Mouse (Mus musculus) kidney, adult 9 months (tissue): ENCODE measurements at regions not wholly inside any gene's neighbourhood (a gene's known extent, or its start where the extent isn't known, plus 50 kb on each side); places are given as distances from the start of the nearest gene placed in this dataset.
"Not testable (repeated sequence)": the region's sequence is repeated elsewhere in the genome, so short reads cannot be mapped to it uniquely, and the experiment has no call there.

Experiments
- DNase-seq: peaks from one replicate; pipeline ENCODE4 v3.0.0; 2022

DNA sequence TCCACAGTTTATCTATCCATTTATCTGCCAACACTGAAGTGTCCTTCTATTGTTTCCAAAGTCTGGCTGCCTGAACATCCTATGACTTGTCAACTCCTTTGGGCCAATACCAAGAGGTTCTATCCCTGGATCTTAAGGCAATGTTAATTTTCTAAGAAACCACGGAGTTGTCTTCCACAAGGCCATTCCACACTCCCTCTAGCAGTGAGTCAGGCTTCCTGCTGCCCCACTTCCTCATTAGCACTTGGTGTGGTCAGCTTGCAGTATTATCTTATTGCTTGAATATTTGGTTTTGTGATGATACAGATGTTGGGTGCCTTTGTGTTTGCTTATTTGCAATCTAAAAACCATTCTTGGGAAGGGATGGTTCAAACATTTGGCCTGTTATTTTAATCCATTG, 87.5 kb upstream of the Ppp2r2d start:
- DNase-seq = no peak

DNA sequence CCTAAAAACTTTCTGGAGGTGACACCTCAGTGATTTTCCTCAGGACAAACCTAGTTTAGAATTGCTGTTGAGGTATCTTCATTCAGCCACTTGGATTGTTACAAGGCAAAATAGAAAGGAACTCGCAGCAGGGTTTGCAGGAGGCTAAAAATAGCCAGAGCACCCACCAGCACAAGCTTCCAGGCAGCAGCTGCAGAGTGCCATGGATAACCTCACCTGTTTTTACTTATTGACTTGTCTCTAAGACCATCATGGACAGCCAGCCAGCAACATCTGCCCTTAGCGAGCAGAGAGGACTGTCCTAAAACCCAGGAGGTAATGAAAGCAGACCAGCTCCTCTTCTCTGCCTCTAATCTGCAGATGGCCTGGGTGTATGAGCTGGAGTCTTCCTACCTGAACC, 97.4 kb upstream of the Ppp2r2d start:
- DNase-seq = no peak

DNA sequence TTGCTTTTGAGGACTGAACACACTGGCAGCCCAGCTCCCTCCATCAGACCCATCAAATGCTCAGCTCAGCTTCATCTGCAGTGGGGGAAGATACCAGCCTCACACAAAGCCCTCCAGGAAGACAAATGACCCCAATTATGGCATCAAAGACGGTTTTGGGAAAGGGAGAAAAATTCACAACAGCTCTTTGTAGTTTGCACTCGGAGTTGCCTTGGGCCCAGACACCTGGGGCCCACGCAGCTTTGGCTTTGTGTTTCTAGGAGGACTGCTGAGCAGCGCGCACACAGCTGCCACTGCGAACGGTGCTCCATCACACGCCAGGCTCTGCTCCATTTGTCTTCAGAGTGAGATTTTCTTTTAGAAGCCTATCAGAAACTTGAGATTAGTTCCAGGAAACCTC, 99.3 kb upstream of the Ppp2r2d start:
- no peak for DNase-seq

DNA sequence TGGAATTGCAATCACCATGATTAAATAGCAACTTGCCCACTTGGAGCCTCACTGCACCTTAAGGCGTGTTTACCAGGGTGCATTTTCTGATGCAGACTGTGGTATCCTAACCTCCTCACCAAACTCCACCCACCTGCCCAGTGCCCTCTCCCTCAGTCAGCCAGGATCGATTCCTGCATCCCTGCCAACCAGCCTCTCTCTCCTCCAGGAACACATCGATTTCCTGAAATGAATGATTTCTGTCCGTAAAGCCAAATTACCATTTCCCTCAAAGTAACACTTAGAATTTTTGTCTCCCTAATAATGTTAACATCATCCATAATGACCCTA, 103.4 kb upstream of the Ppp2r2d start:
- DNase-seq = no peak

DNA sequence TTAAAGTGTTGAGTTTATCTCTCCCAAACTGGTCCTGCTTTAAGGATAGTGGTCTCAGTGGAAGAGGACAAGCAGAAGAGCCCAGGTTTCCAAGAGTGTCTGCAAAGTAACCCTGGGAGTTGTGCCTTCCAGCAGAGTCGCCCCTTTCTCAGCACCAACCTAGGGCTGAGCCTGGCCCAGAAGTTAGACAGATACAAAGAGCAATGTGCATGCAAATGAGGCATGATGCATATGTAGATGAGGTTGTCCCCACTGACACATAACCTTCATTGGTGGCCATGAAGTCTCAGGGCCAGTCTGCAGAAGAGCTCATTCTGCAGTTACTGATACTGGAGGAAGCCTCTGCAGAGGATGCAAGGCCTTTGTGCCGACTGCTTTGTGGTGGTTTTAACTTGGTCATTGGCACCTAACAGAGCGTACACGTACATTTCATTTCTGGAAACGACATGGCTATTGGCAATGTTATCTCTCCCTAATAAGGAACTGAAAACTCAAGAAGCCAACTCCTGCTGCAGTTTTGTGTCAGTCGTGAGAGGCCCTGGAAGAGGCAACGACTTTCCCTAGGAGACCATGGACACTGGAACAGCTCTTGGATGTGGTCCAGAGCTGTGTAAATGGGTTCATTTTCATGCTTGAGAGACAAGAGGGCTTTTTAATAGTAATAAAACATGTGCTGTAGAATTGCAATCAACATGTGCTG, 103.9 kb upstream of the Ppp2r2d start:
- DNase-seq = no peak

DNA sequence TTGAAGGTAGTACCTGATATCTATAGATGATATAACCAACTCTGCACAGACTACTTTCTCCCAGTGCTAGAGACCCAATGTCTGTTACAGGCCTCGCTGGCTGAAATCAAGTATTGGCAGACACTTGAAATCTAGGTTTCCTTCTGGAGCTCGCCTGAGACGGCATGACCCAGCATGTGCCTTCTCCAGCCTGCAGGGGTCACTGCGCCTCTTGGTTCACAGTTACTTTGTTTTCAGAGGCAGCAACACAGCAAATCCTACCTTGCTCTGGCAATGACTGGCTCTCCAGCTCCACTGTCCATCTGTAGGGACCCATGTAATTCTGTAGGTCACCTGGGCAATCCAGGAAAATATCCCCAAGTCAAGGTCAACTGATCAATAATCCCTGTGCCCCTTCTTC, 111.6 kb upstream of the Ppp2r2d start:
- peak; percentile 38 for DNase-seq

DNA sequence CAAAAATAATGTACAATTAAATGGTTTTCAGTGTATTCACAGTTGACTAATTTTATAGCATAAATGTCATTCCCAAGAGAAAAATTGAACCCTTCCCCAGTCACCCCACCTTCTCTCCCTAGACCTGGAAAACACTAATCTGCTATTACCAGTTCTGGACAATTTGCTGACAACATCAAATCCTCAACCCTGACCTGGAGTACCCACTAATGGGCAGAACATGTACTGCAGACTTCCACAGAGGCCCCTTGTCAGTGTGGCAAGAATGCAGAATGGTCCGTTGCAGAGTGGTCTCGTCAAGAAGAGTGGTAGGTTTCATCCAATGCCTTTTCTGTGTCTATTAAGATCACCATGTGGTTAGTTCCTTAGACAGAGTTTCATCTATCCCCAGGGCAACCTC, 121.0 kb upstream of the Ppp2r2d start:
- DNase-seq = peak; percentile 30

DNA sequence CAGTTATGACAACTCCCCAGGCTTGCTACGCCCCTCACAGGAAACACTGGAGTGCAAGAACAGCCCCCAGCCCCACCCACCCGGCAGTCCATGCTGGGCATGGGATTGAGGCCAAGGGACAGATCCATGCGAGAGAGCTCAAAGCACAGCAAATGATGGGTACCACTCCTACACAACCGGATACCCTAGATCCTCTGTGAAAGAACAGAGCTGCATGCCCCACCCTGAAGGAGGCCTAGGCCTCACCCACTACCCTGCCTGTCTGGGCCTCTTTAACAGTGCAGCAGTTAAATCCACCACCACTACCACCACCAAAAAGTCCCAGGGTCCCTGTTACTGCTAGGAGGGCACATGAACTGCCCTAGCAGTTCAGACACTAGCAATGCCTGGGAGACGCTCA, 126.3 kb upstream of the Ppp2r2d start:
- DNase-seq = no peak

DNA sequence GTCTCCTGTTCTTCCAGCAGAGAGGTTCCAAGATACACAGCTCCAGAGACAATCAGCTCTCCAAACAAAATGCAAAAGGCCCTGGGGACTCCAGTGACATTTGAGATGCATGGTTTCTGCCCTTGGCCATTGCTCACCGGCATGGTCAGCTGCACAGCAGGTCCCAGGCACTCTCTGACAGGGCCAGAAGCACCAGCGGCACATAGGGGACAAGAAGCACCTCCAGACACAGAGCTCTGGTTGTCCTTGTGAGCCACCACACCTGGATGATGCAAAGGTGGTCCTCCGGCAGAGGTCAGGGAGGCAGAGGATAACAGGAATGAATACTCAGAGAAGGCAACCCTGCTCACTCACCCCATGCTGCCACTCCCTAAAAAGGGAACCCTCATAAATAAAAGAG, 126.8 kb upstream of the Ppp2r2d start:
- no peak for DNase-seq

DNA sequence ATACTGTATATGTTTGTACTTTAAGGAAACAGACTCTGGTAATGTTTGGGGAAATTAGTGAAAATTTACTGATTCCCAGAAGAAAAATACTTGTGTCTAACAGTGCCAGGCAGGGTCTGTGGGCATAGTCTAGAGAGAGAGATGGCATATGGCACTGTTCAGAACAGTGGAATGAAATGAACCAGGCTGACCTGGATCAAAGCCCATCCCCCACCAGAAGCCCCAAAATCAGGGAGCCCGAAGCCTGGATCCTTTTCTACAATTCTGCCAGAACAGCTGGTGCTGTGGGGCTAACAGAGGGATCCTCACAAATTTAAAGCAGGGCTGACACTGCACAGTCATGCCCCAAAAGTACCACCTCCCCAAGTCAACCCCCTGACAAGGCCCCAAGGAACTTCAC, 131.1 kb upstream of the Ppp2r2d start:
- DNase-seq = no peak

DNA sequence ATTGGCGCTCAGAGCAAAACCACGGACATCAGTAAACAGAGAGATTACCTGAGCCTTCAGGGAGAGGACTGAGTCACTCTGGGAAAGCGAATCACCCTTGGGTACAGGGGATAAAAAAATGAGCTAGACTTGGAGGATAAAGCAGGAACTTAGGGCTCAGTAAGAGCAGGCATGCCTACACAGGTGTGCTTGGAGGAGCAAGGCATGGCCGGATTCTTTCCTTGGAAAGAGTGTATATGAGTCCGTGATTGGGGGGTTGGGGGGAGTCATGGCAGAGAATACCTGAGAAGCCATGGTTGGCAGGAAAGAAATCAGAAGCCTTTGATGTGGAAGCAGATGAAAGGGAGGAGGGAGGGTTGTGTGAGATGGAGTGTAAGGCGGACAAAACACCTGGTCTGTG, 137.5 kb upstream of the Ppp2r2d start:
- DNase-seq = no peak

DNA sequence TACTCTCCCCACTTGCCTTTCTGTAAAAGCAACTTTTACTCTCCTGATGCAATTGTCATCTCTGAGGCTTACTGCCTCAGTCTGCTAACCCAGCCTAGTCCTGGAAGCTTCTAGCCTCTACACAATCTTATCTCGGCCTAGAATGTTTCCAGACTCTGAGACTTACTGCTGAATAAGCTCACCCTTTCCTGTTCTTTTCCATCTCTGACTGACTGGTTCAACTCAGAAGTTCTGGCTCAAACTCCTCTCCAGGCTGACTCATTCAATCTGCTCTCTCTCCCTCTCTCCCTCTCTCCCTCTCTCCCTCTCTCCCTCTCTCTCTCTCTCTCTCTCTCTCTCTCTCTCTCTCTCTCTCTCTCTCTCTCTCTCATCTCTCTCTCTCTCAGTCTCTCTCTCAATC, 146.3 kb upstream of the Ppp2r2d start:
- DNase-seq = not testable (repeated sequence)

DNA sequence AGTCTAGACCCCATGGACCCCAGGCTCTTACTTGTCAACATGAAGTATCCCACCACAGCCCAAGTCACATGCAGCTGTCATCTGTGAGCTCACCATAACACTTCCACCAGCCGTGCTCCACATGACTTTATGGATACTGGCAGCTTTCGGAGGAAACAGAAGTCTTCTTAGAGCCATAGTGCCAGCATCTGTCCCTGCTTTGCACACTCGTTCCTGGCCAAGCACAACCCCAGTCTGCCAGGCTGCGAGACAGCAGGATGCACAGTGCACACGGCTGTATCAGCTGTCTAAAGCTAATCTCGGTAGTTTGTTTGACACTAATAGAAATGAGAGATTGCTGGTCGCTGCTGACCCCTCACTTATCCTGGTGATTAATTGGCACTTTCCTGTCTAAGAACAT, 163.7 kb upstream of the Ppp2r2d start:
- DNase-seq = no peak

DNA sequence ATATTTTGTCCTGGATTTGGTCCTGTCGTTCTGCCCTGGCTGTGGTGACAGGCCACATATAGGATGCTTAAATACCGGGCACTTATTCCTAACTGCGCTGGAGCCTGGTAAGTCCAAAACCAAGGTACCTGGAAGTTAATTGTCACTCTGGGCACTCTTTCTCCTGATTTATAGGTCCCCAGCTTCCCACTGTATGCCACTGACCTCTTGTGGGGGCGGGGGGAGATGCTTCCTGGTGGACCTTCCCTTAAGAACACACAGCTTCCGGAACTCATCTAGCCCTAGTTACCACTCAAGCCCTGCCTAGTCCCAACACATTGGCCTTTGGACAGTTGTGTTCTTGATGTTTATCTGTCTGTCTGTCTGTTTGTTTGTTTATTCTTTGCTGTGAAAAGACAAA, 165.3 kb upstream of the Ppp2r2d start:
- DNase-seq = no peak

DNA sequence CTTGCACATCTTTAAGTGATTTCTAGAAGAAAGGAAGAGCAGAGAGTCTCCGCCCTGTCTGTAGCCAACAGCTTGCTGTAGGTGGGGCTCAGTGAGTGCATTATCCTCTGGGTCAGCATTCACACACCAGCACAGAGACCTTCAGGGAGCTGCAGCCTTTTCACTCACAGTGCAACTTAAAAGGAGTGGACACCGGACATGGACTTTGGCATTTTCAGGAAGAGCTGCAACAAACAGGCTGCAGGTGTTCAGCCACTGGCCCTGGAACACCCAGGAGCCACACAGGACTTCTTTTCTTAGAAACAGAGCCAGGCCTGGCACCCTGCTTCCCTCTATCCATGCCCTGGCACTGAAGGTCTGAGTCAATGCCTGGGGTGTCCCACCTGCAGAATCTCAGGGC, 166.3 kb upstream of the Ppp2r2d start:
- peak; percentile 51 for DNase-seq

DNA sequence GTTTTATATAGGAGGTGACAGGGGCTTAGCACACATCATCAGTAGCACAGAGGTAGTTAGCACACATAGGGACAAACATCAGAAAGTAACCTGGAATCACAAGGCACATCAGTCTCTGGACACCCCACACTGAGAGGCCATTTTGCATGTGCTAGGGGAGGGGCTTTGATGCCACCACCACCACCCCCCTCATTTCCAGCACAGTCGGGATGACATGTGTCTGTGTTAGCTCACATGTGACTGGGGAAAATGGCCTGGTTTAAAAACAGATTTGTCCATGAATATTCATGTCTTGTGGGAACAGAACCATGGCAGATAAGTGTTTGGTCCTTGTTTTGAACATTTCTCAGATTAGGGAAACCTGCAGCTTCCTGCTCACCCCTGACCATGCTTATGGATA, 172.9 kb upstream of the Ppp2r2d start:
- no peak for DNase-seq

DNA sequence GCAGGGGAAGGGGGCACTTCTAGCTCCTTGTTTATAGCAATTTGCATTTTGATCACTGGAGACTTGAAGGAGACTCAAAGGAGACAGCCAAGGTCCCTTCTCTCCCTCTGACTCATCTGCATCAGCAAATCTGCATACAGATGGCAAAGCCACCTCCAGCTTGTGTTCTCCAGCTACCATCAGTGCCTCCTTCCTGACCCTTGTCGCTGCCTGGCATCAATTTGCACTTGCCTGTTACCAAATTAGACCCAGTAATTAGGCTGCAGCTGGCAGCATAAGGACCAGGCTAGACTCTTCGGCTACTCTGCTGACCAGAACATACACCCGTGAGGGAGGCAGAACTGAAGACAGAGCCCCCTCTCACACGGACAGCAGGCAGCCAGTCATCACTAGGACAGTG, 177.5 kb upstream of the Ppp2r2d start:
- no peak for DNase-seq

DNA sequence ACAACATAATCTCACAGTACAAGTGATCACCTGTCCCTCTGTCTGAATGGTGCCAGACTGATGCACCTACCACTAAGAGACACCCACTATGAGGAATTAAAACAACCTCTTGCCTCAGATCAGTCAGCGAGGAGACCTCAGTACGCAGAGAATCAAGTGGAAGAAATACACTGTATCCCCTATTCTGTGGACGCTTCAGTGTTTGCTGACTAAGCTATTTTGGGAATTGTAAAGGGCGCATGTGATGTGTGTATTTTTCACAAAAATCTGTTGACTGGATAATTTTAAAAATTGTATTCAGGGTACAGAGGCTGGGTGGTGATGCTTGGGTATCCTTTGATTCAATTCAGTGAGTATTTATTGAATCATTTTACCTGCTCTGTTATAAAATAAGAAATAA, 185.8 kb upstream of the Ppp2r2d start:
- DNase-seq = no peak

DNA sequence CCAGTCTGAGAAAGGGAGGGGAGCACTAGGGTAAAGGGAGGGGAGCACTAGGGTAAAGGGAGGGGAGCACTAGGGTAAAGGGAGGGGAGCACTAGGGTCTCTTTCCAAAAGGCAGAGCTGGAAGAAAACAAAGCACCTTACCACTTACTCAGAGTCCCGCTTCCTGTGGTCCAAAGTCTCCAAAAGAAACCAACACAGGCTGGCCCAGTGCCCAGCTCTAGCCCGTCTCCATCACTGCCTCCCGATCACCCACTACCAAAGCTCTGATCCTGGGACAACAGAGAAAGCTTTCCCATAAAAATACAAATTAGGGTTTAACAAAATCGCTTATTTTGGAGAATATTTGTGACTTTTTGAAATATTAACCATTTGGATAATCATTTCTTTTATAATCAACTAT, 188.4 kb upstream of the Ppp2r2d start:
- DNase-seq = peak; percentile 61

DNA sequence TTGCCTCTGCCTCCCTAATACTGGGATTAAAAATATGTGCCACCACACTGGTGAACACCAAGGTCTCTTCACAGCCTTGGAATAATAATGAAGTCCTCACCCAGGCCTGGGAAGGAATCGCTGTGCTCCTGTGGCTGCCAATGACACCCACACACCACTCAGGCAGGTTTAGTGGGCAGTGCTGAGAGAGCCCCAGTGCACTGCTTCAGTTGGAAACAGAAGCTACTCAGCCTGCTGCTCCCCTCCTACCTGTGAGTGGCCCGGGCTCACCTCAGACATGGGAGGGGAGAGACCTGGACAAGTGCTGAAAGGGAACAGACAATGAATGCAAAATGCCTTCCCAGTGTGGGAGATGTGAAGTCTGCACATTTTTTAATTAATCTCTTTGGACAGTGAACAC, 188.8 kb upstream of the Ppp2r2d start:
- peak; percentile 18 for DNase-seq

DNA sequence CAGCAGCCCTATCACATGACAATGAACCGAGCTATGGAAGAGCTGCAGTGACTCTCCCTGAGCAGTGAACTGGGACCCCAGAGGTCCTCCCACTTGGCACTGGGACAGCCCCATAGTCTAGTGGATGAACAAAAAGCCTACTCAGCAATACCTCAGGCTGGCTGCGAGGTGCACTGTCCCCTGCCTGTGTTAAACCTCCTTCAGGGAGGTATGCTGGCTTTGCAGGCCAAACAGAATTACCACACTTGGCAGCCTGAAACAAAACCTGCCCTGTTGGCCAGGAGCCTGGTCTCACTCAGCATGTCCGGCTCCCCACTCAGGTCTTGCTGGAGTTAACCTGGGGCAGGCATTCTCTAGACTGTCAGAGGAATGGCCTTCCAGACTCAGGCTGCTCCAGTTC, 189.9 kb upstream of the Ppp2r2d start:
- peak; percentile 82 for DNase-seq

DNA sequence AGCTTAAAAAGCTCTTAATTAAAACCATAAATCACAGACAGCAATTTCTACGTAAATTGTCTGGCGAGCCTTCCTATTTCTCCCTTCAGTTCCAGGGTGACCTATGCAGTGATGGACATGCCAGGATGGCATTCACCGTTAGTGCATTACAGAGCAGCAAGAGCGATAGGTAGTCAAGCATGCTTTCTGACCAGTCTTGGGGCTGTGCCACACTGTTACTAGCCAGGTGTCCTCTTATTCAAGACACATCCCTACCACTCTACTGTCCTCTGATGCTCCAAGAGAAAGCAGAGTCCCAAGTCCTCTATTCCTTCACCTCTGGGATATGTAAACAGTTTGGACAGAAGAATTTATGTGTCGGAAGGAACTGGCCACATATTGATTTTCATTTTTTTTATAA, 194.9 kb upstream of the Ppp2r2d start:
- DNase-seq = no peak

DNA sequence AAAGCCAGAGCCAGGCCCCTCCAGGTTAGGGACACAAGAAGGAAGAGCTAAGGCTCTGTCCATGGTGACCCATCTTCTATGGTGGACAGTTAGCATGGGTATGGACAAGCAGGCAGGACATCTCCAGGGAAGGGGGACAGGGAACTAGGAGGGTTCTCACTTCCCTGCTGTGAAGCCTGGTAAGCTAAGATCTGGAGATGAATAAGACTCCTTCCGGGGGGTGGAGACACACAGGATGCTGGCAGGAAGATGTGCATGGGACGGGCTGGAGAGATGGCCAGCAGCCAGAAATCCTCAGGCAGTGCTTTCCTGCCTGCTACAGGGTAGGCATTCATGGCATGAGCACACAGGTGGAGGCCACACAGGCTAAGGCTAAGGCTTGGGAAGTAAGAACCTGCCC, 198.2 kb upstream of the Ppp2r2d start:
- no peak for DNase-seq

DNA sequence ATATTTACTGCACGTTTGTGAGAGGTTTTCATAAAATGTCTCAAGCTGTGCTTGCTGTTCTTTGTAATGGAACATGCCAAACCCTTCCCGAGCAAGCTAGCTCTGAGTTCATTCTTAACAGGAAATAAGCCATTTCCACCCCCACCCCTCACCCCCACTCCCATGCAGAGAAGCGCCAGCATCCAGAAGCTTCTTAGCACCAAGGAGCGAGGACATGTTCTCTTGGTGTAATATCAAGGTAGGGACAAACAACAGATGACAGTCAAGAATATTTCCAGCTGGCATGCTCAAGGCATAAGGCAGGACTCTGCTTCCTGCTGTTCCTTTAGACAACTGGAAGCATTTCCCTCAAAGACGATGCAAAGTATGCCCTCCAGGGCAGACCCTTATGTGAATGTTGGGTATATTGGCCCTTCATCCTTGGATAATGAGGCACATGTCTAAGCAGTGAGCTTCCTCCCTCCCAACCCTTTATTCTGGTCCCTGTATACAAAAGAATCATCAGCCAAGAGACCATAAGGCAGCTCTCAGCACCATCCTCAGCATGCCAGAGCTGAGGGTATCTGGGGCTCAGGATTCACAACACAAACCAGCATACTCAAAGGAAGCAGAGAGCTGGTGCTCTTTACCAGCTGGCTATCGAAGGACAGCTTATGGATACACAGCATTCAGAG, 205.2 kb upstream of the Ppp2r2d start:
- no peak for DNase-seq

DNA sequence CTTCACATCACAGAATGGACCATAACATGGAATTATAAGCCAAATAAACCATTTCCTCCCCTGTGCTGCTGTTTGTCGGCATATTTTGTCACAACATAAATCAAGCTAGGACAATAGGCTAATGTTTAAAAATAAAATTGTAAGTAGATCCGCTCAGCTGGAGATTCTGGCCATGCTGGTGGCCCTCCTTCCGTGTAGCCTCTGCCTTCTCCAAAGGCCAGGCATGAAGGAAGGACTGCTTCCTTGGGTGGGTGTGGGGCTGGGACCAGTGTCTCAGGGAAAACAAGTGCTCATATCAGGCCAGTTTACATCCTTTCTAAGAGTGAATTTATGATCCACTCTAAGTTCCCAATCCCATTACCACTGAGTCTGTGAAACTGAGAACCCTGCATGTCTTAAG, 206.3 kb upstream of the Ppp2r2d start:
- no peak for DNase-seq
